Mouse (Mus musculus): ENCODE results near the gene Smg7.

Smg7 gene

DNA sequence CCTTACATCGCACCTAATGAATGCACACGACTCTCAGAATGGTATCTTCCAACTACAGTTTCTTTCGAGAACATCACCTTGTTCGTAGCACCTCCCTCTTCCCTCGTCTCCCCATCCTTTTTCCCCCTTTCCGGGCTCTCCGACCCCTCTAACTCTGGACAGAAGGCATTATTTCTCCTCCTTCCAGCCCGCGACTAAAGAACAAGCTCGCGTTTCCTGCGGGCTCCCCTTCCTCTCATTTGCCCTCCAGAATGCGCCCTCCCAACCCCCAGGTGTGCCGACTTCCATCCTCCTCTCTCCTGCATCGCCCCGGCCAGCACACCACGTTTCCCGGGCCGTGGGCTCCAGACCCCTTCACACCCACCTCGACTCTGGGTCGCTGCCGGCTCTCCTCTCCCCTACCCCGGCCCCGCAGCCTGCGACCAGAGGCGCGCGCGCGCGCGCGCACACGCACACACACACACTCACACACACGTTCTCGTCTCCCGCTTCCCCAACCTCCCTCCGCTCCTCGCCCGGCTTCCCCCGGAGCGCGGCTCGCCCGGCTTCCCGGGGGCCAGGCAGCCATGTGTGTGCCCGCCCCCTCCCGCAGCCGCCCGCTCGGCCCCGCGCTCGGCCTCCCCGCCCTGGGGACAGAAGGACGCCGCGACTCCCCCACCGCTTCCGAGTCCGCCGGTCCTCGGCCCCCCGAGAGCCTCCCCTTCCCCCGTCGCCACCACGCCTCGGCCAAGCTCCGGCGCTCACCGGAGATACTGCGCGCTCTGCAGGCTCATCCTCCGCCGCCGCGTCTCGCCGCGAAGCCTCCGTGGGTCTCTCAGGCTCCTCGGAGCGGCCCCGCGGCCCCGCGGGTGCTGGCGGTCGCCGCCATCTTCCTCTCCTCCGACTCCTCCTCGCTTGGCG lies at the start of gene Smg7:
TSS of gene Smg7 (minus strand) at position 882 of the 900 bp plus-strand sequence.
- no peak for DNase-seq

DNA sequence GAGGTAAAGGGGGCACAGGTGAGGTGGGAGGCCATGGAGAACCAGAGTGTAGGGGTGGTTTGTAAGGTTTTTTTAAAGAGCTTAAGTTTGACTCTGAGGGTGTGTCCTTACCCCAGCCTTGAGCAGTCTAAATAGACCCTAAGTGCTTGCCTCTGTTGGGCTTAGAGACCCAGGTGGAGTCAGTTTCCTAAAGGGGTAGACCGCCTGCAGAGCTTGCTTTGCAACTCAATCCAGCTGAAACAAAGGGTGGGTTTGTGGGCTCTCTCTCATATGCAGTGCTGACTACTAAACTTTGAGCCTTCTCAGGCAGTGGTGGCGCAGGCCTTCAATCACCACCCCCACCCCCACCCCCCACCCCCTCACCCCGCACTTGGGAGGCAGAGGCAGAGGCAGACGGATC lies 40.5 kb upstream of the Smg7 start:
- no peak for DNase-seq

DNA sequence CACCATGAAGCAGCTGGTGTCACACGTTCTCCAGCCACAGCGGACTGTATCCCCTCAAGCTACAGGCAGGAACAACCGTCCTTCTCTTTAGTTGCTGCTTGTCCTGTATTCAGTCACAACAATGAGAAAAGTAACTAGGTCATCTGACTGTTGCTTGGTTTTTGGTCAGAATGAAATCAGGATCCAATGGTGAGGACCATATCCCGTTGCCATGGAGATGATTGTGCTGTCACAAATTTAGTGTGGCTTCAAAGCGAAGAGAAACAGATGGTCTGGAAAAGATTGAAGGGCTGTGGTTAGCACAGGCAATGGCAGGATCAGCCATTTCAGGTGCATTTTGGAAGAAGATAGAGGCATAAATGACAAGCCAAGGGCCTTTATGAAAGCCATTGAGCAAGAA lies 33.9 kb upstream of the Smg7 start:
- no peak for DNase-seq

DNA sequence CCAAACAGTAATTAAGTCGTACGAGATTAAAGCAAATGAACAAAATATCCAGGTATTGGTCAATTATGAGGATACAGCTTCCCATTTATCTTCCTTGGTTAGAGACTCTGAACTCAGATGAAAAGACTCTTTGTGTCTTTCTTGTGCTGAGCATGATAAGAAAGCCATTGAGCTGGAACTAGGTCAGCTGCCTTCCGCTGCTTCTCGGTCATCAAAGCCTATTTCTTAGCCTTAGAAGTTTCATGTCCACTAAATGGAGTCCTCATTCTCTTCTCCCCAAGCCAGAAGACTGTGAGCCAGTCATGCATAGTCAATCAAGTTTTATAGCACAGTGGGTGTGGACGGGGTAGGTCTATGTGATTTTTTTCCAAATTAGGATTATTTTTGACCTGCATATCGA lies 33.0 kb upstream of the Smg7 start:
- no peak for DNase-seq

DNA sequence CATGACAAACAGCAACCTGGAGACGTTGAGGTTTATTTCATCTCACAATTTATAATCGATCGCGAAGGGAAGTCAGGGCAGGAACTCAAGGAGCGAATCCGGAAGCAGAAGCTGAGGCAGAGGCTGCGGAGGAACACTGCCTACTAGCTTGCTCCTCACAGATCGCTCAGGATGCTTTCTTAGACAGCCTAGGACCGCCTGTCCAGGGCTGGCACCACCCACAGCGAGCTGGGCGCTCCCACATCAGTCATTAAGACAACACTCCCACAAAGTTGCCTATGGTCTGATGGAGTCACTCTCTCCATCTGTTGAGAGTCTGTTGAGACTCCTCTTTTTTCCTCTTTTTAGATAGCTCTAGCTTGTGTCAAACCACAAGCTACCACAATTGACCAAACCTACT lies 31.5 kb upstream of the Smg7 start:
- DNase-seq, result no peak

DNA sequence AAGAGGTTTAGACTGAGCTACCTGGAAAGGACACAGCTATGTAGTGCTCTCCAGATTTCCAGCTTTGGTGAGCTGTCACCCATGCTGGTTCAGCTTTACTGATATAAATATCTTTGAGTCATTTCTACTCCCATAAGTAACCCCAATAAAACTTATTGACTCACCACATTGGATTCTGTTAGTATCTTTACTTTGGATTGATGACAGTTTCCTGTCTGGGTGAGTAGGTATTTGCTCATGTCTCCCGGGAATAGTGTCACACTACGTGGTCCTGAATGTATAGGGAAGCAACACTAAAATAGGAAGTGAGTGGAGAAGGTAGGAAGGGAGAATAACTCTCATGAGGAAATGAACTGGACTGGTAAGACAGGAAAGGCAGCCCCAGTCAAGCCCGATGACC lies 19.3 kb upstream of the Smg7 start:
- no peak for DNase-seq

DNA sequence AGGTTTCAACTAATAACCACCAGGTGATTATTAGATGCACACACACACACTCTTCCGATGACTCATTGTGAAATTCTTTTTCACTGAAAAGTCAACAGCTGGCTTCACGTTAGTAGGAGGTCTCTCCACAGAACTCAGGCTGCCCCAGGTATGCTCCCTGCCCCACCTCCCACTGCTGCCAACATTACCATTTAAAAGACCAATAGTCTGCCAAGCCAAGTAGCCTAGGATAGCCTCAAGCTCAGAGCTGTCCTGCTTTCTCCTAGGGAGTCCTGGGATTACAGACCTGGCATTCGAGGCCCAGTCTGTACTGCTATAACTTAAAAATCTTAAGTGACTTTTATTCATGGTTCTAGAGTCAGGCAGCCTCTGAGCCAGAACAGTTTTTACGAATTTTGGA lies 15.2 kb upstream of the Smg7 start:
- no peak for DNase-seq

DNA sequence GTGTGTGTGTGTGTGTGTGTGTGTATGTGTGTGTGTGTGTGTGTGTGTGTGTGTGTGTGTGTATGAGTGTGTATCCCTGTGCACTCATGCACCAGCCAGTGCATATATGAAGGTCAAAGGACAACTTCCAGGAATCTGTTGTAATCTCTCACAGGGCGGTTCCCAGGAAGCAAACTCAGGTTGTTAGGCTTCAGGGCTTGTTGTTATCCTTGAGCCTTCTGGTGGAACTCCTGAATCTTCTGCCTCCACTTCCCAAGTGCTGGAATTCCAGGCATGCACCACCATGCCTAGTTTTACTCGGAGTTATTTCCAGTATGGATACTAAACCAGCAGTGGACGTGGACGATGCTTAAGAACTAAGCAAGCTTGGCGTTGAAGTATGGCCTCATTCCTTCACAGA lies 14.5 kb upstream of the Smg7 start:
- DNase-seq, result no peak

DNA sequence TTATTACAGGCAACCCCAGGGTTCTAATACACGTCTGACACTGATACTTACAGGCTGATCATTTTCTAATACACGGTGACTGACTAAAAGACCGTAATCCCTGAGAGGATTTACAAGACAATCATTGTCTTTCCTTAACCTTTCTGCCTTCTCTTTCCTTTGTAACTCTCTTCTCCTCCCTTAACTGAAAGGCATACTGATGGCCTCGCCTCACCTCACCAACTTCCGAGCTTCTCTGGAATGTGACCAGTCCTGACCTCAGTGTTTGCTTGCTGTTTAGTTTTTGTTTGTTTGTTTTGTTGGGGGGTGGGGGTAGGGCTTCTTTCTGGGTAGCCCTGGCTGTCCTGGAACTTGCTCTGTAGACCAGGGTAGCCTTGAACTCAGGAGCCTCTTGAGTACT lies 13.3 kb upstream of the Smg7 start:
- no peak for DNase-seq

DNA sequence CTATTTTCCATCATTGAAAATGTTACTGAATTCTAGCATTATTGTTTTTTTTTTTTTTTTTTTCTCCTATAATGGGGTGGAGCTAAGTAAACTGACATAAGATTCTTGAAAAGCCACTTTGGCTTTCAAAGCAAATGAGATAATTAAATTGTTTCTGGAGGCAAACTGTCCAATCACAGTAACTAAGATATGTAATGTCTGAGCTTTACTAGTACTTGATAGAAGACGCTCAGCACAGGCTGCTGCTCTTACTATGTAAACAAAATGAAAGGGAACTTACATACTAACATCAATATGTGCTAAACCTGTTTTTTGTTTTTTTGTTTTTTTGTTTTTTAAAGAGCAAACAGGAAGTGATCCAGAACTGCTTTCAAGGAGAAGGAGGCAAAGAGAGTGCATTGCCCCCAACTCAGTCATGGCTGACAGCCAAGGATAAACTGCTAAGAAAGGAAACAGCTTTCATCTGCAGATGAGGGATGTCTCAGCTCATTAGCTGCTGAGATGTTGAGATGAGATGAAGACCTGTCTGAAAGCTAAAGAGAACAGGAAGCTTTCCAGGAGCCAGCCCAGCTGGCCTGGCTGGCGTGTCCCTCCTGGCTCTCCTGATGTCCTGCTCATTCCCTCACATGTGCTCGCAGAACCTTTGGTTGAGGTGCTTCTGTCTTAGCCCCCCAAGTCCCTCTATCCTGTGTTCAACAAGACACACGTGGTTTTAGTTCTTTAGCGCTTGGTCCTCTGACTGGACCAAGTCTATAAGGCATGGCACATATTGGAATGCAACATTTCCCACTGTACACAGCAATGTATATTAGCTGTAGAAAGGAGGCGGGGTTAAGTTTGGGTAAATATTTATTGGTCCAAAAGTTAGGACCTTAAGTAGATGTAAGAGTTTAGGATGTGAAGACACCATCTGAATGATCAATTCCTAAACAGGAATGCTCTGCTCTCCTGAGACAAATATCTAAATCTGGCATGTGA lies 11.3 kb upstream of the Smg7 start:
- no peak for DNase-seq

DNA sequence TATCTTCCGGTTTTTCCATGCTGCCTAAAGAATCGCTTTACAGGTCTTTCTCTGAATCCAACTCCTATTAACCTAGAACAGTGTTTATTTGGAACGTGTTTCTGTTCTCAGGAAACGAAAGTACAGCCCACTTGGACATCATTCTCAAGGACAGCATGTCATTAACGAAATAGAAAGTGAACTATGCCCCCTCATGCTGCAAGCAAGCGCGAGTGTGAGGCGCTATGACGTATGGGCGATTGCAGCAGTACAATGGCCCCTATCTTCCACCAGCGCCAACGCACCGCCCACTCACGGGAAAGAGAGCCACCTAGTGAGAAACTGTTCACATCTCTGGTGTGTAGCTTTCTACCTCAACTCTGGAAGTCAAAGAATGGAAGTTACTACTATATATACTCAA lies 2.0 kb upstream of the Smg7 start:
- peak; percentile 91 to 92 for DNase-seq

DNA sequence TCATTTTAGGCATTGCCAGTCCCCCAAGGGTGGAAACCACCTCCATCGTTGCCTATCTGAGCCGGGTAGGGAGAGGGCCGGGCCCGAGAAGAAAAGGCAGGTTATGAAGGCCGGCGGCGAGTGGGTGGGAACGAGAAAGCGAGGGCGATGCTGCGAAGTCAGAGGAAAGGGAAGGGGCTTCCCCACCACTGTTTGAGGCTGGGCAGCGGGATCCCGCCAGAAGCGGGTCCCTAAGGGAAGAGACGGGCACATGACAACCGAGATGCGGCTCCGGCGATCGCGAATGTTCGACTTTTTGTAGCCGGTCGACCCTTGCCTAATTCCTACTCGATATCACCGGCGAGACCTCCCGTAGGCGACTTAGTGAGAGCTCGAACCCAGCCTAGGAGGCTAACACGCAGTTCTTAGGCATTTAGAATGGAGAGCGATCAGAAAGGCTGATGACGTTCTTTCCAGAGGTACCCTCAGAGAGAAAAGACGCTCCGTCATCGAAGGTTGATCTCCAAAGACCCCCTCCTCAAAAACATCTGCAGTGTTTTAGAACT lies 1.2 kb upstream of the Smg7 start:
- DNase-seq, result peak; percentile 7 to 49

DNA sequence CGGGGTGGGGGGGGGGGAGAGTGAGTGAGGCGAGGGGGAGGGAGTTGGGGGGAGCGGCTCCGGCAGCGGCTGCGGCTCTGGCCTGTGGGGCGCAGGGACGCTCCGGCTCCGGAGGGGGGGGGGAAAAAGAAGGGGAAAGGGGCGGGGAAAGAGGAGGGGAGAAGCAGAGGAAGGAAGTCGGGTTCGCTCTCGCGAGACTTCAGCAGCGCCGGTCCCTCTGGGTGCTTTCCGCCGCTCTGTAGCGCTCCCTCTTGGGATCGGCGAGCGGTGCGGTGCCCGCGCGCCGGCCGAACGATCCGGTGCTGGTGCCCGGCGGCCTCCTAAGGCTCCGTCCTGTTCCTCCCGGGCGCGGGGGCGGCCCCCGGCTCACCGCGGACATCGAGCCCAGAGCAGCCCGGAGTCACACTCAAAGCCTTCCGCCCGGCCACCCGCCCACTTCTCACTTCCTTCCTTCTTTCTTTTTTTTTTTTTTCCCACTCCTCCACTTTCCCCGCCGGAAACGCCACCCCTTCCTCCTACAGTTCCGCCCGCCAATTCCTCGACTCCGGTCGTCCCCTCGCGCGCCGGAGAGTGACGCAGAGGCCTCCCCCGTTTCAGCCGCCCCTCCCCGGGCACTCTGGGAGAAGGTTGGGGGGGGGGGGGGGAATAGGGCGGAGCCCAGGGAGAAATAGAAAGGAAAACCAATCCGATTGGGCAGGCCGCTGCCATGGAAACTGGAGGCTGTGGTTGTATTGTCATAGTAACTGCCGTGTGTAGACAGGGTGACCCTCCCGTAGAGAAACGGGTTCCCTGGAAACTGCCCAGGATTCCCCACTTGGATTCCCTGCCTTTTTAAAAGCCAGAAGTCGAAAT lies 445 bp upstream of the Smg7 start:
- peak; percentile 96 to 97 for DNase-seq

DNA sequence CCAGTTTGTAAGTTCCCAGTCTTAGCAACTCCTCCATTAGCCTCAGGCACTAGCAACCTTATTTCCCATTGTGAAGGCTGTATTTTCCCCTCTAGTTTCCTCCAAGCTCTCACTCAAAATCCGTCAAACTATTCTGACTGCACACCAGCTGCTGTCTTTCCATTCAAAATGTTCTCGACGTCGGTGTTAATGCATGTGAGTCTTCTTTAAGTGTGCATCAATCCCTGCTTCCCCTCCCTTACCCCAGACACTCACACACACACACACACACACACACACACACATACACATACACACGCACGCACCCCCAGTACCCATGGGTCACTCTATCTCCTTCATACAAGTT lies 1.1 kb downstream of the Smg7 start:
- DNase-seq, result no peak

DNA sequence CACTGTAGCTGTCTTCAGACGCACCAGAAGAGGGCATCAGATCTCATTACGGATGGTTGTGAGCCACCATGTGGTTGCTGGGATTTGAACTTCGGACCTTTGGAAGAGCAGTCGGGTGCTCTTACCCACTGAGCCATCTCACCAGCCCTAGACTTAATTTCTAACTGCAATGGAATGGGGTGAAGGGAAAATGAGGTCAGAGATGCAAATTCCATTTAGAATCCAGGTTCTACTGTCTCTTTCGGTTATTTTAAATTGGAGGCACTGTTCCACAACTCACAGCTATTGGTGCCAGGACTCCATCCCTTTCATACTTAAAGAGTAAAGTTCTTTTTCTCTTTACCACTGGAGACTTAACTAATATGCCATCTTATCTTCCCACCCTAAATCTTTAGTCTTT lies 14.4 kb downstream of the Smg7 start:
- DNase-seq, result peak in 1 of 2 experiments; percentile 53

DNA sequence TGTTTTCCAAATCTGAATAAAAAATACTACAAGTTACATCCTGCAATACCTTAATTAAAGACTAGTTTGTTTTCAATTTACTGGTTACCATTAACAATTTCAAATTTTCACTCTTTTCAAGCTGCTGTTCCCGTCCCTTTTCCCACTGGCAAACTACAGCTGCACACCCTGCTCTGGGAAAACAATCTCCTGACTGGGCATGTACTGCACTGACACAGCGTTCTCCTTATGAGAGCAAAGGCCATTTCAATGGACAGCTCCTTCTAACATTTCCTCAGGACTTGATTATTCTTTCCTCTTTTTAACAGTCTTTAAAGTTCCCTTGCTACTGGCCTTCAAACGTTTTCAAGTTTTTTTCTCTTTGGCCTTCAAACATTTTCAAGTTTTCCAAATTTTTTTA lies 31.4 kb downstream of the Smg7 start:
- DNase-seq, result peak; percentile 47 to 76

DNA sequence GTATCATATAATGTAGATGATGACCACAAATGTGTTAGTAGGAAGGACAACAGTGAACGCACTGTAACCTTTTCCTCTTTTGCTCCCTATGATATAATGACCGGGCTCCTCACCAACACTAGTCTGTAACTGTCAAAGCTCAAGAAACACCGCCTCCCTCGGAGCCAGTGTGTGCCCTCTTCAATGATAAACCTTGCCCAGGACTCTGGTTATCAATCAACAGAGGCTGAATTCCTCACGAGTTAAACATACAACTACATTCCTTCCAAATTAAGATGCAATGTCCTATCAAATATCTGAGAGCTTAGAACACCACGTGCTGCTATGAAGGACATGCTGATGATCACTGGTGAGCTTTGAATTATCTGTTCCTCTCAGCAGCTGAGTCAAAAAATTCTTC lies 32.5 kb downstream of the Smg7 start:
- DNase-seq, result peak; percentile 58 to 86

DNA sequence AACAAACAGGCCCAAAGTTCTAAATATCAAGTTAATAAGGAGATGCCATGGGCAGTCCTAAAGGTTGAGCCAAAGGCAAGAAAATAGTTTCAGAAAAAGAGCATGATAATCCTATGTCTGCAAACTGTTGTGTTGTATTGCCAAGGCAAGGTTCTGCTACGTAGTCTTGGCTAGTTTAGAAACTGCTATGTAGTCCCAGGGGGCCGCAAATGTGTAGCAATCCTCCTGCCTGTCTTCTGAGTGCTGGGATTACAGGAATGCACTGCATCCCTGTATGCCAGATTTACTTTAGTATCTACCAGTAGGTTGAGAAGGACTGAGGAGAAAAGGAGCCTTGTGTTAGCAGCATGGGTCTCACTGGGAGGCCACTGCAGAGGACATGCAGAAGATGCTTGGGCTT lies 55.6 kb downstream of the Smg7 start:
- no peak for DNase-seq

DNA sequence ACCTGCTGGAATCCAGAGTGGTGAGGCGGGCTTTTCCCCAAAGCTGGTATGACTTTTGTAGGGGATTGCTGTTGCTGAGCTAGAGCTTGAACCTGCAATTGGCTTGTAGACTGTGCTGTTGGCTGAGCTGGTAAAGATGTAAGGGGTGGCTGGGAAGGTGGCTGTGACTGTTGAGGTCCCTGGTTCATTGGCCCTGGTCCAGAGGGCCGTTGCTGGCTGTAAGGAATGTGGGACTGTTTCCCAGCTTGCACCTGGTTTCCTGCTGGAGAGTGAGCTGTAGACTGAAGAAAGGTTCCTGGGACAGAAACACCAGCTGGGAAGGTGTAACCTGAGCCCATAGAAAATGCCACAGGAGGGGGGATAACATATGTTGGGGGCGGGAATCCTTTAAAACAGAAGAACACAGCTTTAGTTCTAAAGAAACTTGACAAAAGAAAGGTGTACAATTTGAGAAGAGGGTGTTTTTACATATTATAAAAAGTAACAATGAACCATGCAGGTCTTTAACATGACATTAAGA lies 57.2 kb downstream of the Smg7 start:
- DNase-seq, result peak in 1 of 2 experiments; percentile 17

DNA sequence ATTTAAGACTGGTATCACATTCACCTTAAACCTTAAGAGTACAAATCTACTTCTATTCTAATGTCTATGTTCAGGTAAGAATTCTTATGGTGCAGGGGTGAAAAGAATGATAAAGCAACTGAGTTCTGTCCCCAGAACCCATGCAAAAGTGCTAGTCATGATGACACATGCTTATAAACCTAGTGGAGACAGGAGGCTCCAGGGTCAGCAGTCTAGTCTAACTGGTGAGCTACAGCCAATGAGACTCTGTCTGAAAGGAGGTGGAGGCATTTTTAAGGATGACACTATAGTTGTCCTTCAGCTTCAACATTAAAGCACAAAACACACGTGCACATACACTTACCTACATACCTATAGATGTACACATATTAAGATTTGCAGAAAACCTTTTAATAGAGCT lies 57.8 kb downstream of the Smg7 start:
- no peak for DNase-seq

DNA sequence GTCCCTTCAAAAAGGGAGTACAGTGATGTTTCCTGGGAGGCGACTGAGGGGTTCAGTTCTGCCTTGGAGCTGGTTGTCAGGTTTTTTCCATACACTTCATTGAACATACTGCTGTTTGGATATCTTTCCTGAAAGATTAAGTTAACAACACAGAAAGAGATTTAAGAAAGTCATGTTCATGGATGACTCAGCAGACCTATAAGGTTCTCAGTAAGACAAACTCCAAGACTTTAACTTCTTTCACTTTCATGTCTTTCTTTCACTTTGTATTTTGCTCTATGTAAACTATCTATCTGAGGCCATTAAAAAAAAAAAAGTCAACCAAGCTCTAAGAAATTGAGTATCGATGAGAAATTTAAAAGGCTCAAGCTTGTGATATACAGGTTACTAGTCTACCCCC lies 61.4 kb downstream of the Smg7 start:
- no peak for DNase-seq

DNA sequence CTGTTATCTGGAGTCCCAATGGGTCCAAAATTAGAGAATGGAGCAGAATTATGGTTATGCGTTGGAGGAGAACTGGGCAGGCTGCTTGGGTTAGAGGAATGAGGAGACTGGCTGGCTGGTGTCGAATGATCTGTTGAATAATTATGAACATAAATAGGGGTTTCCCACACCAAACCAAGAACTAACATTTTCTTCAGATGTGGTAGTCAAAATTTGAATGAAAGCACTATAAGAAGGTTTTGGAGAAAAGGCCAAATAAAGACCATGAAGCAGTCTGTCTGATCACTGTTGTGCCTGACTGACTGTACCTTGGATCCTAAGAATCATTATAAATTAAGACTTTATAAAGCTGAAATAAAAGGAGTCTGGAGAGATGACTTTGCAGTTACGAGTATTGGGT lies 62.1 kb downstream of the Smg7 start:
- no peak for DNase-seq
